Mouse (Mus musculus) intestine, embryonic 14.5 days (tissue): ENCODE data around the gene Polr2i. TPM values are rescaled to one million over a fixed set of nuclear protein-coding genes. Genes with fewer than 3 reads are reported as not detected.

Experiments used
- ATAC-seq: fragments of 200-750 bp; cut with Nextera tagmentation; replicated peaks from 2 replicates; pipeline ENCODE4 v1.8.0; 2017; ENCODE audit warnings: low read depth, moderate number of reproducible peaks, moderate TSS enrichment, moderate library complexity; ENCODE audit not compliant: low FRiP score, low TSS enrichment
- DNase-seq: peaks from one replicate; pipeline ENCODE4 v3.0.0-alpha.2; 2018; ENCODE audit warnings: low spot score
- H3K27ac ChIP-seq: fragments of 300-500 bp; sonication (generic); 2 replicates; pipeline ENCODE4 v1.5.1; 2014; ENCODE audit warnings: low read depth, mild to moderate bottlenecking, control low read depth
- H3K27me3 ChIP-seq: fragments of 300-500 bp; sonication (generic); replicated peaks from 2 replicates; pipeline ENCODE4 v1.6.1; 2014; ENCODE audit warnings: low read length, control low read depth; ENCODE audit not compliant: control insufficient read depth, insufficient read depth
- H3K36me3 ChIP-seq: fragments of 300-500 bp; sonication (generic); 2 replicates; pipeline ENCODE4 v1.6.1; 2014; ENCODE audit warnings: low read length, control low read depth; ENCODE audit not compliant: control insufficient read depth, insufficient read depth
- H3K4me1 ChIP-seq: fragments of 300-500 bp; sonication (generic); replicated peaks from 2 replicates; pipeline ENCODE4 v1.6.1; 2014; ENCODE audit warnings: low read length, control low read depth, mixed read lengths; ENCODE audit not compliant: control insufficient read depth, insufficient read depth
- H3K4me2 ChIP-seq: fragments of 300-500 bp; sonication (generic); 2 replicates; pipeline ENCODE4 v1.6.1; 2014; ENCODE audit warnings: low read length
- H3K4me3 ChIP-seq: fragments of 300-500 bp; sonication (generic); 2 replicates; pipeline ENCODE4 v1.5.1; 2014; ENCODE audit warnings: low read depth, low read length, control low read depth, mixed read lengths
- H3K9ac ChIP-seq: fragments of 300-500 bp; sonication (generic); 2 replicates; pipeline ENCODE4 v1.6.1; 2014; ENCODE audit warnings: mild to moderate bottlenecking, low read length
- H3K9me3 ChIP-seq: fragments of 300-500 bp; sonication (generic); 2 replicates; pipeline ENCODE4 v1.6.1; 2016; ENCODE audit warnings: low read length, control low read depth; ENCODE audit not compliant: control insufficient read depth
- WGBS: fragments of 180-500 bp; shearing (Covaris S2); extraction: QIAGEN DNeasy Blood & Tissue Kit; methylation state at CpG from one replicate; pipeline ENCODE4 v1.1.7; 2014; 5-methylcytosine and 5-hydroxymethylcytosine counted together
- polyA plus RNA-seq: library from polyadenylated mRNA; unstranded; fragments of >200 nt; fragmentation: Nextera tagmentation; extraction: Ambion mirVana; gene quantifications from 2 replicates; pipeline ENCODE4 v1.2.1, GENCODE M21; 2014

Gene Polr2i
- polyA plus RNA-seq, 1 experiment from 2014 or later = 159 TPM

DNA sequence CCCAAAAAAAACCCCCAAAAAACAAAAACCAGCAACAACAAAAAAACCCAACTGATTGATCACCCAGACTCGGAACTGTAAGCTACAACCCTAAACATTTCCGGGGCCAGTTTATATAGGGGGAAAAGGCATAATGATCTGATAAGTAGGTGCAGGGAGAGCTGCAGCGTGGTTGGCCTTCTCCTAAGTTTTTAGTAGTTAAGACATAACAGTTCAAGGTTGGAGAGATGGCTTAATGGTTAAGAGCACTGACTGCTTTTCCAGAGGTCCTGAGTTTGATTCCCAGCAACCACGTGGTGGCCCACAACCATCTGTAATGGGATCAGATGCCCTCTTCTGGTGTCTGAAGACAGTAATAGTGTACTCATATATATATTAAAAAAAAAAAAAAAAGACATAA, 49.8 kb downstream of the Polr2i start:
- Histone ChIP-seq H3K27ac (peak overlapping the region; percentile 99; the same call in 1 of the 2 replicates), H3K9ac (no peak overlapping the region), H3K36me3 (no peaks in the 10 kb centered on the region), H3K9me3 (no peaks in the 10 kb centered on the region), H3K27me3 (no peaks in the 10 kb centered on the region), H3K4me2 (peak overlapping the region; percentile 94), H3K4me3 (no peak overlapping the region), H3K4me1 (peaks cover 10% of the 10 kb centered on the region)
- ATAC-seq (no peak), DNase-seq (no peak)
- WGBS = 71% methylated on average over 4 of the region's 4 CpGs

GRCm38 (mm10) chr7:30282740-30283139, 51.0 kb downstream of the Polr2i start:
- WGBS = 78% methylated on average over 7 of the region's 7 CpGs
- Histone ChIP-seq H3K4me1 (peaks cover 10% of the 10 kb centered on the region), H3K36me3 (no peaks in the 10 kb centered on the region), H3K9me3 (no peaks in the 10 kb centered on the region), H3K4me2 (no peak overlapping the region), H3K4me3 (no peak overlapping the region), H3K27me3 (no peaks in the 10 kb centered on the region), H3K27ac (no peak overlapping the region), H3K9ac (no peak overlapping the region)
- no peak for ATAC-seq
- DNase-seq = no peak

Other genes with a start within 250 kb of the Polr2i start
- gene Zfp568, start 248.0 kb upstream of the Polr2i start, polyA plus RNA-seq = 19.5 and 22.6 TPM in 2 replicates
- 3.5 and 4.4 TPM in 2 replicates for gene Zfp14, start 180.6 kb upstream of the Polr2i start, polyA plus RNA-seq
- gene Zfp82, start 159.0 kb upstream of the Polr2i start, polyA plus RNA-seq = 4.9 and 5.4 TPM in 2 replicates
- gene Gm26920, start 141.5 kb upstream of the Polr2i start, polyA plus RNA-seq = 0.87 and 1.5 TPM in 2 replicates
- gene Zfp566, start 141.4 kb upstream of the Polr2i start, polyA plus RNA-seq = 8.3 and 11.2 TPM in 2 replicates
- gene Zfp260, start 137.2 kb upstream of the Polr2i start, polyA plus RNA-seq = 91.8 and 115 TPM in 2 replicates
- 4.2 and 5.8 TPM in 2 replicates for gene Zfp382, start 110.0 kb upstream of the Polr2i start, polyA plus RNA-seq
- 16.0 and 16.3 TPM in 2 replicates for gene Zfp146, start 62.2 kb upstream of the Polr2i start, polyA plus RNA-seq
- gene Cox7a1, start 47.8 kb upstream of the Polr2i start, polyA plus RNA-seq = 5.8 and 11.3 TPM in 2 replicates
- gene Capns1, start 33.1 kb upstream of the Polr2i start, polyA plus RNA-seq = 81.9 and 85.4 TPM in 2 replicates
- gene Tbcb, start 324 bp downstream of the Polr2i start, polyA plus RNA-seq = 147 and 157 TPM in 2 replicates
- not detected in 2 replicates for gene Ovol3, start 3.8 kb downstream of the Polr2i start, polyA plus RNA-seq
- 0.24 and 0.26 TPM in 2 replicates for gene Thap8, start 48.1 kb downstream of the Polr2i start, polyA plus RNA-seq
- gene Wdr62, start 48.5 kb downstream of the Polr2i start, polyA plus RNA-seq = 8.5 and 10.5 TPM in 2 replicates
- gene Clip3, start 59.8 kb downstream of the Polr2i start, polyA plus RNA-seq = 41.4 and 46.1 TPM in 2 replicates
- 70.7 and 79.3 TPM in 2 replicates for gene Alkbh6, start 76.8 kb downstream of the Polr2i start, polyA plus RNA-seq
- gene Syne4, start 82.9 kb downstream of the Polr2i start, polyA plus RNA-seq = 52.2 and 60.5 TPM in 2 replicates
- gene E130208F15Rik, start 89.8 kb downstream of the Polr2i start, polyA plus RNA-seq = not detected in 2 replicates
- gene Sdhaf1, start 91.9 kb downstream of the Polr2i start, polyA plus RNA-seq = 16.3 and 17.2 TPM in 2 replicates
- 4.4 and 4.5 TPM in 2 replicates for gene Lrfn3, start 130.8 kb downstream of the Polr2i start, polyA plus RNA-seq
- gene Tyrobp, start 181.8 kb downstream of the Polr2i start, polyA plus RNA-seq = 53.7 and 54.7 TPM in 2 replicates
- 1.6 and 2.1 TPM in 2 replicates for gene Hcst, start 187.9 kb downstream of the Polr2i start, polyA plus RNA-seq
- gene Nfkbid, start 189.8 kb downstream of the Polr2i start, polyA plus RNA-seq = 2.3 and 3.2 TPM in 2 replicates
- 37.9 and 43.0 TPM in 2 replicates for gene Aplp1, start 213.6 kb downstream of the Polr2i start, polyA plus RNA-seq
- 0.13 and 2.9 TPM in 2 replicates for gene Kirrel2, start 225.7 kb downstream of the Polr2i start, polyA plus RNA-seq
- 0.15 and 1.3 TPM in 2 replicates for gene Nphs1, start 226.4 kb downstream of the Polr2i start, polyA plus RNA-seq